Mouse (Mus musculus) bone marrow, adult 2 months (tissue): ENCODE data around the gene Il15ra.

ENCODE experiments used
- CTCF ChIP-seq: fragments of 200-500 bp; IDR thresholded peaks from 2 replicates; pipeline ENCODE4 v1.5.1; 2011; ENCODE audit warnings: low read length, control low read depth; ENCODE audit not compliant: control insufficient read depth, insufficient read depth
- POLR2A ChIP-seq: fragments of 200-500 bp; IDR thresholded peaks from 2 replicates; pipeline ENCODE4 v1.6.1; 2011; ENCODE audit warnings: low read depth, mild to moderate bottlenecking, control low read depth, low read length, borderline replicate concordance; ENCODE audit not compliant: control insufficient read depth

DNA sequence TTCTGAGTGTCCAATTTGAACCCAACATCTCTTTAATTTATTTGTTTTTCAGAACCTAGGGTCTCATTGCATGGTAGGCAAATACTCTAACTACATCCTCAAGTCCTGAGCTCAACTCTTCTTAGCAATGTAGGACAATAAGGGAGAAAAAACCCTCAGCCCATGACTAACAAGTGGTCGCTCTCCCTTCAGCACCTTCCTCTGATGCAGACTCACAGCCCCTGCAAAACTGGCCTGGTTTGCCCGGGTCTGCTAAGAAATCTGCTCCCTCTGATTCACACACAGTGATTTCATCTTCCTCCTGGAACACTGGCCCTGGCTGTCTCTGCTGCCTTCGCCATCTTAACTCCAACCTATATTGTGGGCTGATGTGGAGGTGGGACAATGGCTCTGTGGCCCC, 24.0 kb downstream of the Il15ra start:
- no peak for TF ChIP-seq POLR2A
- no peak for TF ChIP-seq CTCF
